Mouse (Mus musculus) heart, adult 10 weeks (tissue): ENCODE data around the gene Paip2b. TPM values are rescaled to one million over a fixed set of nuclear protein-coding genes. Genes with fewer than 3 reads are reported as not detected.

Source experiments
- polyA plus RNA-seq: library from polyadenylated mRNA; stranded (reverse); fragments of 350-450 nt; fragmentation: Illumina TruSeq; extraction: RNeasy Lipid Tissue Mini Kit (QIAGEN cat#74804); gene quantifications from one replicate; pipeline ENCODE4 v1.2.3, GENCODE M21; 2014; ENCODE audit warnings: low read depth, low replicate concordance

Gene Paip2b
- 37.2 TPM for polyA plus RNA-seq

DNA sequence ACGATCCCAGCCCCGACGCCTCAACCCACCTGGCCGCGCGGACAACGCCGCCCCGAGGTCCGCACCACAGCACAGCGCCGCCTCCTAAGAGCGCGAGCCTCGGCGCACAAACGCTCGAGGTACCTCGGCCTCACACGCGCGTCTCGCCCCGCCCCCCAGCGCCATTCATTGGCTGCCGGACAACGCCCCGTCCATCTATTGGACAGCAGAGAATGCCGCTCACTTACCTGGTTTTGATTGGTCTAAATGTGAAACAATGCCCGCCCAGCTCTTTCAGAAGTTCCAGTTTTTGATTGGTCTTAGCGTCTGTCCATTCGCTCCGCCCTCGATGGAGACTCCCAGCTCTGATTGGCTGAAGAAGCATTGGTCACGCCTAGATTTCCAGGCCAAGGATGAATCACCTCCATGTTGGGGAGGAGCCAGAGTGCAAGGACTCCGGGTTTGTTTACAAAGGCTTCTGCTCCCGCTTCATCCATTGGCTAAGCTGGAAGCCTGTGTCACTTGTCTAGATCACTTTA is at the start of gene Paip2b:
Gene Paip2b (minus strand): TSS at position 136 of the 518 bp plus-strand sequence.

GRCm38 (mm10) chr6:83866954-83867597 is 35.5 kb upstream of the Paip2b start, which contains the start of gene Zfp638:
Gene Zfp638, plus strand, starts transcription at chr6:83867109.

GRCm38 (mm10) chr6:83794760-83795296 is 36.7 kb downstream of the Paip2b start, which contains the start of gene Nagk:
Gene Nagk, plus strand, starts transcription at chr6:83794982.

DNA sequence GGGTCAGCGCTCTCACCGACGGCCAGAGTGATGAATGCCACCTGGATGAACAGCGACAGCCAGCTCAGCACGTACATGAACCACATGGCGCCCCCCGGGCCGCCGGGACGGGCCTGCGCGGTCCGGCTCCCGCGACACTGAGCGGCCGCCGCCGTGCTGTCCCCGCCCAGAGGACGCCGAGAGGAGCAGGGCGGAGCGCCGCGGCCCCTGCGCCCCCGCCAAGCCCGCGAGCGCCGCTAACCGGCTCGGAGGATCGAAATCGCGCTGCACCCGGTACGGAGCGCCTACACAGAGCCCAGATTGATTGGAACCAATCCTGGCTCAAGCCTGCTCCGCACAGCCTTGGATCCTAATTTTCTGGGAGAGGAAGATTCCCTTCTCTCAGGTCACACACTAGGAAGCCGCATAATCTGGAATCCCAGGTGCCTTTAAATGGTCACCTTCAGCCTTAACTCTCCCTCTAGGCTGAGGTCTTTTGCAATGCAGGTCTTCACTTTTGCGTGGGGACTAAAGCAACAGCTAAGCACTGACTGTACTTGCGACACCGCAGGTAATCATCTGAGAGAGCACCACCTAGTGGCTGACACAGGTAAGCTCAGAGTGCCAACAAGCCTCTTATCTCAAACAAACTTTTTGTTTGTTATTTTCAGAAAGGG is 55.8 kb downstream of the Paip2b start, which contains the start of gene Tex261:
Gene Tex261 (minus strand): TSS at position 176 of the 656 bp plus-strand sequence.

GRCm38 (mm10) chr6:83762344-83762743 is 69.2 kb downstream of the Paip2b start, which contains the start of gene Ankrd53:
Gene Ankrd53, plus strand, starts transcription at chr6:83762644.

Other genes with a start within 250 kb of the Paip2b start
- 0.63 TPM for gene Clec4f, start 175.6 kb downstream of the Paip2b start, polyA plus RNA-seq
- 3.2 TPM for gene Cd207, start 153.9 kb downstream of the Paip2b start, polyA plus RNA-seq
- not detected for gene Vax2, start 120.5 kb downstream of the Paip2b start, polyA plus RNA-seq
- not detected for gene Atp6v1b1, start 88.8 kb downstream of the Paip2b start, polyA plus RNA-seq
- gene Ankrd53, start 69.1 kb downstream of the Paip2b start, polyA plus RNA-seq: not detected
- 74.9 TPM for gene Tex261, start 55.9 kb downstream of the Paip2b start, polyA plus RNA-seq
- gene Nagk, start 36.8 kb downstream of the Paip2b start, polyA plus RNA-seq: 27.0 TPM
- 42.6 TPM for gene Zfp638, start 35.4 kb upstream of the Paip2b start, polyA plus RNA-seq
- gene Dysf, start 176.8 kb upstream of the Paip2b start, polyA plus RNA-seq: 49.7 TPM